Mouse (Mus musculus) liver, embryonic 16.5 days (tissue): ENCODE measurements around the gene Otoa. TPM values are rescaled to one million over a fixed set of nuclear protein-coding genes. Genes with fewer than 3 reads are reported as not detected.
A peak's percentile ranks its signal among the peaks of the same experiment; 100 is the strongest.

Source experiments
- ATAC-seq: fragments of 200-750 bp; cut with Nextera tagmentation; 2 replicates; pipeline ENCODE4 v1.8.0; 2017; ENCODE audit warnings: low read depth, mild to moderate bottlenecking, moderate number of reproducible peaks, moderate library complexity
- H3K27ac ChIP-seq: fragments of 300-500 bp; sonication (generic); 2 replicates; pipeline ENCODE4 v1.5.1; 2014; ENCODE audit warnings: mild to moderate bottlenecking, low read length
- H3K27me3 ChIP-seq: fragments of 300-500 bp; sonication (generic); 2 replicates; pipeline ENCODE4 v1.6.1; 2014; ENCODE audit warnings: low read depth, low read length, mixed read lengths; ENCODE audit not compliant: control insufficient read depth, insufficient read depth
- H3K36me3 ChIP-seq: fragments of 300-500 bp; sonication (generic); 2 replicates; pipeline ENCODE4 v1.6.1; 2014; ENCODE audit warnings: mild to moderate bottlenecking; ENCODE audit not compliant: control insufficient read depth, insufficient read depth
- H3K4me1 ChIP-seq: fragments of 300-500 bp; sonication (generic); 2 replicates; pipeline ENCODE4 v1.6.1; 2014; ENCODE audit warnings: low read depth, low read length, mixed read lengths; ENCODE audit not compliant: control insufficient read depth
- H3K4me2 ChIP-seq: fragments of 300-500 bp; sonication (generic); 2 replicates; pipeline ENCODE4 v1.6.1; 2014; ENCODE audit warnings: low read depth, low read length, mixed read lengths
- H3K4me3 ChIP-seq: fragments of 300-500 bp; sonication (generic); 2 replicates; pipeline ENCODE4 v1.5.1; 2014; ENCODE audit warnings: low read depth, mild to moderate bottlenecking, low read length
- H3K9ac ChIP-seq: fragments of 300-500 bp; sonication (generic); 2 replicates; pipeline ENCODE4 v1.6.1; 2014; ENCODE audit warnings: low read depth, low read length
- H3K9me3 ChIP-seq: fragments of 300-500 bp; sonication (generic); replicated peaks from 2 replicates; pipeline ENCODE4 v1.6.1; 2016; ENCODE audit warnings: low read length; ENCODE audit not compliant: control insufficient read depth
- WGBS: fragments of 180-500 bp; shearing (Covaris S2); extraction: QIAGEN DNeasy Blood & Tissue Kit; methylation state at CpG from one replicate; pipeline ENCODE4 v1.1.7; 2014; ENCODE audit not compliant: insufficient replicate concordance; 5-methylcytosine and 5-hydroxymethylcytosine counted together
- polyA plus RNA-seq: library from polyadenylated mRNA; unstranded; fragments of >200 nt; fragmentation: Nextera tagmentation; extraction: Ambion mirVana; gene quantifications from 2 replicates; pipeline ENCODE4 v1.2.1, GENCODE M21; 2015

Otoa gene
- polyA plus RNA-seq = 0.04 and 0.05 TPM in 2 replicates

- Histone ChIP-seq H3K27ac (no peak within 1 kb of the TSS), H3K27me3 (no peaks in the 10 kb centered on the region), H3K9ac (no peak within 1 kb of the TSS), H3K9me3 (no peaks in the 10 kb centered on the region), H3K4me2 (no peak within 1 kb of the TSS), H3K4me1 (no peaks in the 10 kb centered on the region), H3K36me3 (no peaks in the 10 kb centered on the region), H3K4me3 (no peak within 1 kb of the TSS)
- 75% methylated on average over 4 of the region's 4 CpGs for WGBS
- no peak for ATAC-seq
Observed at GRCm38 (mm10) chr7:121081350-121081749, at the start of gene Otoa. Otoa (plus strand) TSS chr7:121081650.

DNA sequence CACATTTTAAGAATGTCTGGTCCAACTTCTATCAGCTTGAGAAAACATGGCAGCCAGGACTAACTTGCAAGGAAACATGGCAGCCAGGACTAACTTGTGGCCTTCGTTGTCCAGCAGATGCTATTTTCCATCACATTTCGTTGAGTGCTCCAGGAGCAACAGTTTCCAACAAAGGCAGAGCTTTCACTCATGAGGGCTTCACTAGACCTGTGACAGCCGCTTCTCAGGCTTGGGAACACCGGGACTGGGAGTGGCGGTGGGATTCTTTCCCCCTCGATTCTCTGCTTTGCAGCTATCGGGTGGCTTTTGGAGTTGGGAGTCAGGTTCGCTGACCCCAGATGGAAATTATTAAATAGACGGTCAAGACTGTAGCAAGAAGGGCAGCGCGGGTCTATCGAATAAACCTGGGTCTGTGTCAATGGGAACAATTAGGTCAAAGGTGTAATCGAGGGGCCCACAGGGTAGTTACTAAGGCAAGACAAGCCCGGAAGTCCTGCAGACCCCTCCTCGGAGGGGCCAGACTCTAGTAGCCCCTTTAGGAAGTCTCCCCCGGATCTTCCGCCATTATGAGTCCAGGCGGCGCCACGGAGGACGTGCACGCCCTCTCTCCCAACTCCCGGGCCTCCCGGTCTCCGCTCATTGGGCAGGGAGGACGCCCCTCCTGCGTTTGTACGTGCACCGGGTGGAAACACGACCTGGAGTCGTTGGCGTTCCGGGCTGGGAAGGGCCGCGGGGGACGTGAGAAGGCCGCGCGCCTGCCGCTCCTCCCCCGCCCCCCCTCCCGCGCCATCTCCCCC is 47.4 kb upstream of the Otoa start, which contains the start of gene Mettl9:
Gene Mettl9, plus strand, starts transcription at position 590 of the 797 bp plus-strand sequence.
- no peaks in the 10 kb centered on the region for H3K36me3 ChIP-seq
- H3K4me2 ChIP-seq = peak within 1 kb of the TSS; percentile 93
- peak; percentile 97 for ATAC-seq
- peak within 1 kb of the TSS; percentile 96 for H3K4me3 ChIP-seq
- WGBS = 4% methylated on average over 36 of the region's 43 CpGs
- H3K4me1 ChIP-seq = peaks cover 15% of the 10 kb centered on the region
- peak within 1 kb of the TSS; percentile 92 for H3K9ac ChIP-seq
- peaks cover 3% of the 10 kb centered on the region; the same call in 1 of the 2 replicates for H3K27me3 ChIP-seq
- peak within 1 kb of the TSS; percentile 86 for H3K27ac ChIP-seq
- no peaks in the 10 kb centered on the region for H3K9me3 ChIP-seq

- Histone ChIP-seq H3K4me3 (peak overlapping the region; percentile 96), H3K4me1 (peaks cover 15% of the 10 kb centered on the region), H3K27ac (peak overlapping the region; percentile 86), H3K9me3 (no peaks in the 10 kb centered on the region), H3K36me3 (no peaks in the 10 kb centered on the region), H3K4me2 (peak overlapping the region; percentile 93), H3K27me3 (peaks cover 3% of the 10 kb centered on the region; the same call in 1 of the 2 replicates), H3K9ac (peak overlapping the region; percentile 92)
- peak; percentile 80 for ATAC-seq
- WGBS = under 1% methylated on average over 60 of the region's 63 CpGs
Observed at GRCm38 (mm10) chr7:121034701-121035141, 46.7 kb upstream of the Otoa start.

DNA sequence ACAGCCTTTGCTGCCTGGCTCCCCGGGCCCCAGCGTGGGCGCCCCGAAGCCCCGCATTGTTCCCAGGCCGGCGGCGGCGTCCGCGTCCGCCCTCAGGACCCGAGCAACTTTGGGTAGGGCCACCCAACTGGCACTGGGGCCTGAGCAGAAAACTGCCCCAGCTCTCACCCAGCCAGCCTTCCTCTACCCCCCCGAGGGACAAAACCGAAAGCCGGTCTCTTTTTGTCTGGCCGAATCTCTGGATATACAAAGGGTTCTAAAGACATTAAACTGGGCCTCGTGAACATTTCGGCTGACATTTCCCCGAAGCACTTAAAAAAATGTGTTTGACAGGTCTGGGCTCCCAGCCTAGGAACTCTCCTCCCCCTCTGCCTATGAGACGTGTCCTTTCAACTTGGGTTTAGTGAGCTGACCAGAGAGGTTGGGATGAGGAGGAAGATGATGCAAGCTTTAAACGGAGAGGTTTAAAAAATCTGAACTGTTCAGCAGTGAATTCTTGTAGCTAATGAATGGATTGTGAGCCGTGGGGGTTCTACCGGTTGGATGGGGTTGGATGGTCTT is 46.2 kb upstream of the Otoa start:
- Histone ChIP-seq H3K27me3 (peaks cover 3% of the 10 kb centered on the region; the same call in 1 of the 2 replicates), H3K27ac (peak overlapping the region; percentile 86), H3K9ac (peak overlapping the region; percentile 92), H3K4me2 (peak overlapping the region; percentile 93), H3K9me3 (no peaks in the 10 kb centered on the region), H3K4me3 (peak overlapping the region; percentile 96), H3K36me3 (no peaks in the 10 kb centered on the region), H3K4me1 (peaks cover 18% of the 10 kb centered on the region)
- ATAC-seq = peak; percentile 9
- WGBS = 1% methylated on average over 24 of the region's 24 CpGs

GRCm38 (mm10) chr7:121040595-121040994 is 40.9 kb upstream of the Otoa start:
- Histone ChIP-seq H3K4me2 (no peak overlapping the region), H3K9me3 (no peaks in the 10 kb centered on the region), H3K9ac (no peak overlapping the region), H3K27me3 (no peaks in the 10 kb centered on the region), H3K27ac (no peak overlapping the region), H3K36me3 (no peaks in the 10 kb centered on the region), H3K4me3 (no peak overlapping the region), H3K4me1 (peaks cover 18% of the 10 kb centered on the region)
- 47% methylated on average over 4 of the region's 4 CpGs for WGBS
- no peak for ATAC-seq

DNA sequence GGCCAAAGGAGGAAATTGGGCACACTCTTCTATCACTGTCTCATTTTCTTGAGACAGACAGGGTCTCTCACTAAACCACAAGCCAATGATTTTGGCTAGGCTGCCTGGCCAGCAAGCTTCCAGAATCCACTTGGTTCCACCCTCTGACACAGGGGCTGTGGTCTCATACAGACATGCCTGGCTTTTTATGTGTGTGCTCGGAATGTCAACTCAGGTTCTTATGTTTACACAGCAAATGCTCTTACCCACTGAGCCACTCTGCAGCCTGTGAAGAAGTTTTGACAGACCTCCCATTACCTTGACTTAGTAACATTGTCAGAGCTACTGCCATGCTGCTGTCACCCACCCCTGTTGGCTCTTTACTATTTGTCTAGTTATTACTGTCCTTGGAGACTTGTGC is 39.5 kb upstream of the Otoa start:
- no peak for ATAC-seq
- Histone ChIP-seq H3K4me1 (peaks cover 11% of the 10 kb centered on the region), H3K27me3 (no peaks in the 10 kb centered on the region), H3K27ac (no peak overlapping the region), H3K9ac (no peak overlapping the region), H3K36me3 (no peaks in the 10 kb centered on the region), H3K9me3 (no peaks in the 10 kb centered on the region), H3K4me2 (no peak overlapping the region), H3K4me3 (no peak overlapping the region)
- WGBS = 61% methylated on average over 1 of the region's 1 CpGs

GRCm38 (mm10) chr7:121043004-121043403 is 38.4 kb upstream of the Otoa start:
- no peaks in the 10 kb centered on the region for H3K9me3 ChIP-seq
- H3K27me3 ChIP-seq = no peaks in the 10 kb centered on the region
- no peak overlapping the region for H3K9ac ChIP-seq
- no peak overlapping the region for H3K27ac ChIP-seq
- ATAC-seq = no peak
- WGBS = 78% methylated on average over 3 of the region's 3 CpGs
- H3K36me3 ChIP-seq = no peaks in the 10 kb centered on the region
- peaks cover 11% of the 10 kb centered on the region for H3K4me1 ChIP-seq
- H3K4me2 ChIP-seq = no peak overlapping the region
- no peak overlapping the region for H3K4me3 ChIP-seq

DNA sequence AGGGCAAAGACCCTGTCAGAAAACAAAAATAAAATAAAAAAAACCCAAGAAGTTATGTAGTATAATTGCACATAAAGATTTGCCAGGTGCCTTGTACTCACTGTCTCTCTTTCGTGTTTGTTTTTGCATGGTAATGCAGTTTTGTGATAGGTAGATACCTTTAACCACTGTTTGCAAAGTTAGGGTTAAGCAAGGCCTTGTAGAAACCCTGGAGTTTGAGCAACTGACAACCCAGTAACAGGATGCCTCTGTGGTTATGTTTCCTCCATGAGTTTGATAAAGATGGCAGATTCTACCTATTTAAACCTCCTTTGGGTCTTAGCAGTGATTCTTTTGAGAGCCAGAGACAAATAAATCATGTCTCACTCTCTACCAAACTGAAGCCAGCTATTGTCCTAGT is 37.9 kb upstream of the Otoa start:
- H3K9me3 ChIP-seq = no peaks in the 10 kb centered on the region
- 55% methylated on average over 1 of the region's 1 CpGs for WGBS
- H3K4me2 ChIP-seq = no peak overlapping the region
- H3K27ac ChIP-seq = no peak overlapping the region
- no peak overlapping the region for H3K4me3 ChIP-seq
- ATAC-seq = no peak
- H3K9ac ChIP-seq = no peak overlapping the region
- no peaks in the 10 kb centered on the region for H3K36me3 ChIP-seq
- no peaks in the 10 kb centered on the region for H3K27me3 ChIP-seq
- peaks cover 11% of the 10 kb centered on the region for H3K4me1 ChIP-seq

DNA sequence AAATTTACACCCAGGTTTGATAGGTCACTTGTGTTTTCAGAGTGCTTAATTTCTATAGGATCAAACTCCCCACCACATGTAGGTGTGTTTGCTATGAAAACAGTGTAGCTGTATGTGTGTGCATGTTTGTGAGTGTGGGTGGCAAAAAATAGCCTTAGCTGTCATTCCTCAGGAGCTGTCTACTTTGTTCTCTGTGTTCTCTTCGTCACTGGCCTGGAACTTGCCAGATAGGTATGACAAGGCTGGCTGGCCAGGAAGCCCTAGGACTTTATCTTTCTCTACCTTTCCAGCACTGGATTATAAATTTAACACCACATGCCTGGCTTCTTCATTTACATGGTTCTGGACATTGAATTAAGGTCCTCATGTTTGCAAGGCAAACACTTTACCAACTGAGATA is 37.2 kb upstream of the Otoa start:
- no peaks in the 10 kb centered on the region for H3K9me3 ChIP-seq
- H3K4me2 ChIP-seq = no peak overlapping the region
- H3K4me1 ChIP-seq = peaks cover 11% of the 10 kb centered on the region
- H3K9ac ChIP-seq = no peak overlapping the region
- 36% methylated on average over 1 of the region's 1 CpGs for WGBS
- H3K27me3 ChIP-seq = no peaks in the 10 kb centered on the region
- no peak overlapping the region for H3K4me3 ChIP-seq
- no peaks in the 10 kb centered on the region for H3K36me3 ChIP-seq
- ATAC-seq = no peak
- no peak overlapping the region for H3K27ac ChIP-seq
